Mouse (Mus musculus) bone marrow, adult 2 months (tissue): ENCODE measurements around the gene 3110082I17Rik. TPM values are rescaled to one million over a fixed set of nuclear protein-coding genes. Genes with fewer than 3 reads are reported as not detected.

Source experiments
- H3K27ac ChIP-seq: fragments of 200-500 bp; 2 replicates; pipeline ENCODE4 v1.5.1; 2012; ENCODE audit warnings: low read depth, mild to moderate bottlenecking, control low read depth, inconsistent platforms, low read length; ENCODE audit not compliant: control insufficient read depth, poor library complexity, insufficient read depth
- H3K4me1 ChIP-seq: fragments of 200-500 bp; 2 replicates; pipeline ENCODE4 v1.6.1; 2011; ENCODE audit warnings: low read length; ENCODE audit not compliant: control insufficient read depth, insufficient read depth
- H3K4me3 ChIP-seq: fragments of 200-500 bp; replicated peaks from 2 replicates; pipeline ENCODE3; 2011; ENCODE audit warnings: mild to moderate bottlenecking, low read depth, low read length, control low read depth; ENCODE audit not compliant: control insufficient read depth
- CTCF ChIP-seq: fragments of 200-500 bp; IDR thresholded peaks from 2 replicates; pipeline ENCODE4 v1.5.1; 2011; ENCODE audit warnings: low read length, control low read depth; ENCODE audit not compliant: control insufficient read depth, insufficient read depth
- POLR2A ChIP-seq: fragments of 200-500 bp; IDR thresholded peaks from 2 replicates; pipeline ENCODE4 v1.6.1; 2011; ENCODE audit warnings: low read depth, mild to moderate bottlenecking, control low read depth, low read length, borderline replicate concordance; ENCODE audit not compliant: control insufficient read depth
- WGBS: fragments of 180-500 bp; shearing (Covaris S2); methylation state at CpG from one replicate; pipeline ENCODE4 v1.1.7; 2018; 5-methylcytosine and 5-hydroxymethylcytosine counted together
- polyA plus RNA-seq: library from polyadenylated mRNA; stranded (reverse); fragments of >200 nt; gene quantifications from 2 replicates; pipeline ENCODE4 v1.2.4, GENCODE M21; 2011; ENCODE audit warnings: low replicate concordance; ENCODE audit not compliant: missing spikeins, insufficient read depth, insufficient read length

3110082I17Rik gene
- polyA plus RNA-seq, 1 experiment: 12.8 TPM

- TF ChIP-seq POLR2A (no peak), CTCF (no peak)
- Histone ChIP-seq H3K4me1 (peaks cover 9% of the 10 kb centered on the region), H3K4me3 (no peak overlapping the region), H3K27ac (no peak overlapping the region)
- 90% methylated on average over 16 of the region's 16 CpGs for WGBS
These were observed 67.1 kb downstream of the 3110082I17Rik start for GRCm38 (mm10) chr5:139393197-139393588.

- Histone ChIP-seq H3K27ac (0 out of 2 replicates have a peak overlapping the region, but pooled peaks have one; percentile 4), H3K4me3 (no peak overlapping the region), H3K4me1 (peaks cover 7% of the 10 kb centered on the region)
- WGBS: 91% methylated on average over 37 of the region's 37 CpGs
- TF ChIP-seq CTCF: no peak
- TF ChIP-seq POLR2A: no peak
These were observed 67.8 kb downstream of the 3110082I17Rik start for GRCm38 (mm10) chr5:139392219-139393196.

- 80% methylated on average over 11 of the region's 11 CpGs for WGBS
- peaks cover 10% of the 10 kb centered on the region for H3K4me1 ChIP-seq
- TF ChIP-seq CTCF (no peak), POLR2A (no peak)
- peak overlapping the region; percentile 70 for H3K4me3 ChIP-seq
- H3K27ac ChIP-seq: peak overlapping the region; percentile 70
These were observed 68.9 kb downstream of the 3110082I17Rik start for GRCm38 (mm10) chr5:139391309-139391990.

GRCm38 (mm10) chr5:139390324-139391119 lies 69.8 kb downstream of the 3110082I17Rik start:
- WGBS: 58% methylated on average over 5 of the region's 5 CpGs
- Histone ChIP-seq H3K4me3 (peak overlapping the region; percentile 70), H3K4me1 (peaks cover 11% of the 10 kb centered on the region), H3K27ac (peak overlapping the region; percentile 99)

DNA sequence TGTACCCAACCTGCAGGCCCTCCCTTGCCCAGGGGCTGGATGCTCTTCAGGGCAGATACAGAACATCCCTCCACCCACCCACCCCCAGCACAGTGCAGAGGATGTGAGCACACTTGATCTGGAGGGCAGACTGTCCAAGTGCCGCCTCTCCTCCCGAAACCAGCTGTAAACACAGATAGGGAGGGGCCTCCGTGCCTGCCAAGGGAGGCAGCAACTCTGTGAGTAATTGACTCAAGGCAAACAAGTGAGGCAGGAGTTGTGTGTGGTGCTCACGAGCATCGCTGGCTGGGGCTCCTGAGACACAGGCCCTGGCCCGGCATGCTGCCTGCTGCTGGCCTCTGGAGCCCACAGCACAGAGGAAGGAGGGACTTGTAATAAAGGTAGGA lies 70.7 kb downstream of the 3110082I17Rik start:
- TF ChIP-seq CTCF (no peak), POLR2A (peak; percentile 89)
- WGBS: 50% methylated on average over 6 of the region's 6 CpGs
- Histone ChIP-seq H3K27ac (peak overlapping the region; percentile 99), H3K4me1 (peaks cover 11% of the 10 kb centered on the region), H3K4me3 (peak overlapping the region; percentile 62)

GRCm38 (mm10) chr5:139388694-139389675 lies 71.3 kb downstream of the 3110082I17Rik start:
- Histone ChIP-seq H3K4me1 (peaks cover 11% of the 10 kb centered on the region), H3K27ac (peak overlapping the region; percentile 99), H3K4me3 (peak overlapping the region; percentile 6)
- TF ChIP-seq CTCF (no peak), POLR2A (peak; percentile 12)
- WGBS: 63% methylated on average over 17 of the region's 17 CpGs

GRCm38 (mm10) chr5:139388195-139388570 lies 72.1 kb downstream of the 3110082I17Rik start:
- 46% methylated on average over 4 of the region's 4 CpGs for WGBS
- H3K27ac ChIP-seq: peak overlapping the region; percentile 89
- H3K4me3 ChIP-seq: no peak overlapping the region
- no peak for TF ChIP-seq POLR2A
- TF ChIP-seq CTCF: no peak
- H3K4me1 ChIP-seq: peaks cover 11% of the 10 kb centered on the region
